Mouse (Mus musculus) heart, adult 11 months (tissue): ENCODE data around the gene Lrmda.

Experiments used
- DNase-seq: peaks from one replicate; pipeline ENCODE4 v3.0.0; 2022

The Lrmda gene

DNA sequence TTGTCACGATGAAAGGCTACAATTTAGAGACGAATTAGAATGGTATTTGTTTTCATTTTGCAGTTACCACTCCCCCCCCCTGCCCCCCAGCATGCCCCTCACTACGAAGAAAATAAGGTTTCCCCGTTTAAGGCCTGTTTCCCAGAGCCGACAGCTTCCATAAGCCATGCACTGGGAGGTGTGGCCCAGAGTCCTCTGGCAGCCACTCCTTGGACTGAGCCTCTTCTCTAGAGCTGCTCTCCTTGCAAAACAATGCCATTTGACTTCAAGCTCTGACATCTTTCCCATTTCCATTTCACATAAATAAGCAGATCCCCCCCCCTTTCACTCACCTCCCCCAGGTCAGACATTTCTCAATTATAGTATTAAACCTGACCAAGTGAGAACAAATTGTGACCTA, 654.1 kb downstream of the Lrmda start:
- DNase-seq, result peak; percentile 56

DNA sequence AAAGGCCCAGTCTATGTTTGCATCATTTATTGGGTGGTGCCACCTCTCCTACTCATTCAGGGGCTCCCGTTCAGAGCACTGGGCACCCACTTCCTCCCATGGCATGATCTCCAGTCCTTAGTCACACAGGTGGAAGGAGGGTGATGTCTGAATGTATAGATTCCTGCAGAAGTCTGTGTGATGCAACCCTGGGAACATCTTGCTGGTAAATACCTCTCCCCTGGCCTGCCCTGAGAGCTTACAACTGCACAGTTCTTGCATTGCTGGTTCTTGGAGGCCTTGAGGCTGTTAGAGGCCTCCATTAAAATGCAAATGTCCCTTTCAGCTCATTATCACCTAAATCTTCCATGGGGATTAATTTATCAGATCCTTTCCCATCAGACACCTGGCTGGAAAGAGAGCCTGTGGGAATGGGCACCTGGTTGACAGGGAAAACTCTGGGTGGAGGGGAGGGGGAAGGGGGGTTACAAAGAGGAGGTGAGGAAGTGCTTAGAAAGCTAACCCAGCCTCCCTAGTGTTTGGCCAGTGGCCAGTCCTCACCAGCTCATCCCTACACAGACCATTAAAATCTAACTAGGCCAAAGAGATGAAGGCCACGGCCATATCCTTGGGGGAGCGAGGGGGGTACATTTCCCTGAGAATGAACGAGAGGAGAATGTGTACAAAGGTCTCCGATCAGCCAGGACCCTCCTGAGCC, 659.6 kb downstream of the Lrmda start:
- DNase-seq, result peak; percentile 68

DNA sequence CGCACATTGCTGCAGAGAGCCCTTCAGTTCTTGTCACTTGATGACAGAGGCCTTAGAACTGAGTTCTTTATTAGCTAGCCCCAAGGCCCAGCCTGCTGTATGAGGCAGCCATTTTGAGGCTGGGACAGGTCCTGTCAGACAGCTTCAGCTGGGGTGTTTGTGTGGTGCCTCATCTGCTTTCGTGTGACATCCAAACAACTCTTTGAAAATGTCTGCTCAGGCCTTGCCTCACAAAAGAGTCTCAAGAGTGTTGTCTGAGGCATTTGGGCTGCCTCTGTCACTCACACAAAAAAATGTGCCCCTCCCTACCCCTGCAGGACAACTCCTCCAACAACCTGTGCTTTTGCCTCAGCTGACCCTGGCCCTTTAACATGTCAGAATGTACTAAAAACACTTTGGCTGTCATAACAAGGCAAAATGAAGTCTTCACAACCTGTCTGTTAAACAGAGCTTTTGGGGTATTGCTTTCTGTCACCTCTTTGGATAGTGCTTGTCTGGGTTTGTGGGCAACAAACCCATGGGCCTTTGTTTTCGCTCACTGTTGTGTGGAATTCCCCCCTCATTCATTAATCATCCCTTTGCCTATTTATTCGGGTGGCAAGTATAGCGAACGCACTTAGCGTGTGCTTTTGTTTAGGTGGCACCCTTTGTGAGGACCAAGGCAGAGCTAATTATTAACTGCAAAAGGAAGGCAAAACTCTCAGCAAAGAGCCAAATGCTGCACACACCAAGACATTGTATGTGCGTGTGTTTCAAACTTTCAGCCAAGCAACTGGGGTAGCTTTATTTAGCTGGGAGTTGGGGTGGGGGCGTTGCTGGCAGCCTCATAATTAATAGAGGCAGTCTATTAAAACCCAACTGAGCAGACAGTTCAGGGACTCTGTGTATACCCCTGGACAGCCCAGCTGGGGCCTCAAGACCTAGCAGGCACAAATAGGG, 660.5 kb downstream of the Lrmda start:
- DNase-seq, result peak; percentile 80

DNA sequence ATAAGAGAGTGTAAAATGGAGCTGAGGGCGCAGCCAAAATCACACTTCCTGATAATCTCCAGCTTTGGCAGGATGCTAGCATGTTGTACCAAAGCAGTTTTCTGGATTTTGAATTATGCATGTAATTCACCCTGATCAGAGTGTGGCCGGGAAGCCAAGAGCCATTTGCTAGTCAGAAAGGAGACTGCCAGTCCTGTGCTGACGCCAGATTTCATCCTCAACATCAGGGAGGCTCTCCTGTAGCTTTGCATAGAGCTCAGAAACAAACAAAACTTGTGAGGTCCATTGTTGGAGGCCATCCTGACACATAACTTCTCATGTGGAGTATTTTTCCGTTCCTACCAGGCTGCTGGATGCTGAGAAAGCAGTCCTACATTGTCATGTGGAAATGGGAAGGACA, 667.4 kb downstream of the Lrmda start:
- peak; percentile 90 for DNase-seq

DNA sequence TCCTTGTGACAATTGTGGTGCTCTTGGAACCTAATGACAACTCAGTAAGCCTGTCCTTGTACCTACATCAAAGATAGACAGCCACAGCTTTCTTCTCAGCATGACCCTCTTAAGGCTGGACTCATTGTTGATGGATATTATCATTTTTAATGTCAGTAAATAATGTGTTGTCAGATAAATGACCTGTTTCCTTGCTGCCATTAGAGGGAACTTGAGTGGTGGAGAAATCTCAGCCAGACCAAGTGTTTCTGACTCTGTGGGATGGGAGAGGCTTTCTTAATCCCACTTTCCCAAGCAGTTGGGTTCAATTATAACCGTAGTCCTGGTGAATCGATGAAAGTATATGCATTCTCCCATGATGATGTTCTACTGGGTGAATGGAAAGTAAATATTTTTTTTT, 668.9 kb downstream of the Lrmda start:
- DNase-seq, result no peak

DNA sequence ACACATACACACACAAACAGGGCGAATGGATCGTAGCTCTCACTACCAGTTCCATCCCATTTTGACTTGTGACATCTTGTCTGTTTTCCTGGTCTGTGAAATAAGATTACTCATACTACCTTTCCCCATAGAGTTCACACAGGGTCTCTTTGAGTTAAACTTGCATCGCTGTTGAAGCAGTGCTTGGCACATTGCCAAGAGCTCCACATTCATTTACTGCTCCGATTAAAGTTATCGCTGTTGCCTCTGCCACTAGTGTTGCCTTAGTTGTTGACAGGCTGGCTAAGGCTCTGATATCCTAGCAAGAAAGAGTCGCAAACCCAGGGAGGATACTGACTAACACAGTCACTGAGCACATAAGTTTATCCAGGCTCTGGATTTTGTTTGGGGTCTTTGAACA, 675.9 kb downstream of the Lrmda start:
- DNase-seq, result no peak

DNA sequence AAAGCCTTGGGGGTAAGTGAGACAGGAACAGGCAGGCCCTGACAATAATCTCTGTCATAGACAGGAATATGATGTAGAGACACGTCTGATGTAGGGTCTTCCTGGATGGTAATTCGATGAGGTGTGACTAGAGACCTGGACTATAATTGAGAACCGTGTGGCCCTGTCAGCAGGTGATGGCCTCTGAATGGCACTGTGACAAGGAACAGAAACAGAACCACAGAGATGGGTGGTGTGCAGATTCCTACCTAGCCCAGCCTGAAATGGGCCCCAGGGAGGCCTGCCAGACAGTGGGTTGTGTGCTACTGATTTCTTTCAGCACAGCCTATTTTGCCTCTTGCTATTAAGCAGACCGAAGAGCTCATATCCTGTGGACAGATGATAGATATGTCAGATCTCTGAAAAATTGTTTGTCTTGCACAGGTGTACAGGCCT, 676.4 kb downstream of the Lrmda start:
- peak; percentile 75 for DNase-seq

DNA sequence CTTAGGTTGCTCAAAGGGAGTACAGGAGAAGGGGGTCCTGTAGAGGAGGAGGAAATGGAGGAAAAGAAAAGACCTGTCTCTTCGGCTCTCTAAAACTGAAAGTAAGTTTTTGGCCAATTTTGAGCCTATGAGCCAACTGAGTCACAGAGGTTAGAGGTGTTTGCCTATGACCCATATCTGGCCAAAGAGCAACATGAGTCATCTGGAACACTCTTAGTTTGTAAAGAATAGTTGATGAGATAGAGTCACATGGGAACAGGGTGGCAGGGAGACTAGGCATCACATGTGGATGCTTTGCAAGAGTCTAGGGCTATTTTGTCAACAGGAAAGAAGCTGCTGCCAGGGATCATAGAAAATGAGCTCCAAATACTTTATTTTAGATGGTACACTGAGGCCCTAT, 680.7 kb downstream of the Lrmda start:
- DNase-seq, result peak; percentile 14

DNA sequence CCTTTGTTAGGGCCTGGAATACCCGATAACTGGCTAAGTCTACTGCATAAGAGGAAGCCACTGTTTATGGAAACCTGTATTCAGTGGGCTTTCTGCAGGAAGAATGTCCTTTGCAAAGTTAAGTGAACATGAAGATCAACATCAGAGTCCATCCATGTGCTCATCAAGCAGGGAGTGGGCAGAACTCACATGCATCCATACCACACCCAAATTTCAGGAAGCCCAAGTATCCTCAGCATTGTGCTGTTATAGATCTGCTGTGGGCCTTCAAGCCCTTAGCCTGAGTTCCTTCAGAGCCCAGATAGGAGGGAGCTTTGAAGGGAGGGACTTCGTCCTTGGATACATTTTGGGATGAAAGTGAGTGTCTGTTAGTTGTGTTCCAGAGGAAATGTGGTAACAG, 681.2 kb downstream of the Lrmda start:
- peak; percentile 77 for DNase-seq

DNA sequence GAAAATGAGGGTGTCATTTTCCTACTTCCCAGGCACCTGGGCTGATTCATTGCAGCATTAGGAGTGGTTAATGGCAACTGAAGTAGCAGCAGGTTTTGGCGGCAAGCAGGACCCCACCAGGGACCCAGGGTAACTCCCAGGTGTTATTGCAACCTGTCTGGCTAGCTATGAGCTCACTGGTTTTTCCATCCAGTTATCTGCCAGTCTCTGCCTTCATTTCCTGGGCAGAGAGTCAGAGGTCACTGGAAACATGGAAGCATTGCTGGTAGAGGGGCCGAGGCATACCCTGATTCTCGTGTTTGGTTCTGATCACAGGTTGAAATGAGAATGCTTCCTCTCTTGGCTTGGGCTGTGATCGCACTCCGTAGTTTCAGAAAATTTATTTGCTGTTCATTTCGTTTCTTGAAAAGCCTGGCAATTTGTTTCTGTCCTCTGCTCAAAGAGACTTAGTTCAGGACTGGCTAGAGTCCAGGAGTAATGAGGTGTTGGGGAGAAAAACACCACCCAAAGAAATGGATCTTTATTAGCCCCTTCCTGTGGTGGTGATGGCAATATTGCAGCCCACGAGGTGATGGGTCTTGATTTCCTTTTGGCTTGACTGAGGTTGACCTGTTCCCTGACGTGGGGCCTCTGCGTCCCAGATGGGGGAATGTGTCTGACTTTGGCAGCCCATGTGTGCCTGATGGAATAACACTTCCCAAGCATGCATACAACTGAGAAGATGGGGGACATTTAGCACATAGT, 688.6 kb downstream of the Lrmda start:
- peak; percentile 50 for DNase-seq

DNA sequence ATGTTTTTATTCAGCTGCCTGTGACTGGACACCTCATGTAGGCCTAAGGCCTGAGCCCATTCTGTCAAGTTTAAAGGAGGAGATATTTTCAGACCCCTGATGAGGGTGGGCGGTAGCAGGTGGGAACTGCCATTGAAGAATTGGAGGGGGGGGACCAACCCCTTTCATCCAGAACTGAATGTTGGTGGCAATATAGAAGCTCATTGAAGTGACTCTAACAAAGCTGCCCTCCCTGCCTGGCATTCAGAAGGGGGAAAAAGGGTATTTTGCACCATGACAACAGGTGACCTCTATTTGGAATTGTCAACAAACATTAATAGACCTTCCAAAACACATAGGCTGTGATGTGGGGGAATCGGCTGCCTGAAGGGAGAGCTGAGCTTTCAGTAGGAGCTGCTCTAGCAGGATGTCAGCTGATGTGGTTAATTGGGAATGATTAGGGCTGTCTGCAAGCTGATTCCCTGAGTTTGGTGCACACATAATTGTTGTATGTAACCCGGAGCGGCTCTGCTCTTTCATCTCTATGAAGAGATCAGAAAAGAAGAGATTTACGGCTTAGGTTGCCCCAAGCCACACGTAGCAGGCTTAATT, 690.7 kb downstream of the Lrmda start:
- peak; percentile 46 for DNase-seq

DNA sequence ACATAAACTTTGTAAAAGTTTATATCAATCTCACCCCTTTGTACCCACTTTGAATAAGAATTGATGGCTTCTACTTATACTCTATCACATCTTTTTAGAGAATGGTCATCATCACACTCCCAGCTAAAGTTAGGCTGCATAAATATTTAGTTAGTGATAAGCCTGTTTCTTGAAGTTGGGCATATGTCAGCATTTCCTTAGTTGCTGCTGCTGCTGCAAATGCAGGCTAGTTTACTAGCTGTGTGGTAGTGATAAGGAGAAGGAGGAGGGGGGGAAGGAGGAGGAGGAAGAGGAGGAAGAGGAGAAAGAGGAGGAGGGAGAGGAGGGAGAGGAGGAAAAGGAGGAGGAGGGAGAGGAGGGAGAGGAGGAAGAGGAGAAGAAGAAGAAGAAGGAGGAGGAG, 692.9 kb downstream of the Lrmda start:
- DNase-seq, result no peak

DNA sequence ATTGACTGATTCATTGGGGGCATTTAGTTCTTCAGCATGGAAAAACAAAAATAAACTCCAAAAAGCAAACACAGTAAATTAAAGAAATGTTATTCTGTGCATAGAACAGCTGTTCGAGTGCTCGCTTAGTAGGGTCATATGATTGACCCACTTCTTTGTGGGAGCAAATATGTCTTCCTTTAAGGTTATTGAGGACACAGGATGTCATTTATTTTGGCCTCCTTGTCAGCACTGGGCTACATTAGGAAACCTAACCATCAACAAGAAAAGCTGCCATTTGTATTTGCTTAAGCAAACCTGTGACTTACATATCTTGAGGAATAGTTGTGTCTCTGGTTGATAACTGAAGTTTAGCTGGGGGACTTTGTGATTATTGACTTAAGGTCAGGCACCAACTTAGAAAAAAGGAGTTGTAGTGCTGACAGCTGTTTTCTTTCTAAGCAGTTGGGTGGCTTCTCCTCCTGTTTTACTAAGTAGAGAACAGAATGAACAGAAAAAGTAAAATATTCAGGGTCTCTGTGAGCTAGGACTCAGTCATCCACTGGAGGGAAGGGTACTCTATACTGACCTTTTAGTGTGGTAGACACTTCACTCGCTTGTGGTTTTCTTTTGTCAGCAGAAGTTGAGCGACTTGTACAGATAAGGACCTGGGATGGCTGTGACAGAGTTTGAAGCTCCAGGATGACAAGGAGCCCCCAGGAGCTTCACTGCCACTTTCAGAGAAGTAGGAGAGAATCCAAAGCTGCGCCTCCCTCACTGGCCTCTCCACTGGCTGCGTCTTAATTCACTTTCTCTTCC, 696.3 kb downstream of the Lrmda start:
- peak; percentile 25 for DNase-seq

DNA sequence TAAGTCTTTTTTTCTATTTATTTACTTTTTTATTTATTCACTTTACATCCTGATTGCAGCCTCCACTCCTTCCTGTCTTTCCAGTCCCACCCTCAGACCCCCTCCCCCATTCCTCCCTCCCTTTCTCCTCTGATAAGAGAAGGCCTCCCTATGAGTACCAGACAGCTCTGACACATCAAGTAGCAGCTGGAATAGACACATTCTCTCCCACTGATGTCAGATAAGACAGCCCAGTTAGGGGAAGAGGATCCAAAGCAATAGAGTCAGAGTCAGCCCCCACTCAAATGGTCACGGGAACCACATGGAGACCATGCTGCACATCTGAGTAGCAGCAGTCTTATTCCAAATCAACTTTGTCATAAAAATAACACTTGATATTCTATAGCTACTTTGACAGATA, 700.5 kb downstream of the Lrmda start:
- DNase-seq, result peak; percentile 17

DNA sequence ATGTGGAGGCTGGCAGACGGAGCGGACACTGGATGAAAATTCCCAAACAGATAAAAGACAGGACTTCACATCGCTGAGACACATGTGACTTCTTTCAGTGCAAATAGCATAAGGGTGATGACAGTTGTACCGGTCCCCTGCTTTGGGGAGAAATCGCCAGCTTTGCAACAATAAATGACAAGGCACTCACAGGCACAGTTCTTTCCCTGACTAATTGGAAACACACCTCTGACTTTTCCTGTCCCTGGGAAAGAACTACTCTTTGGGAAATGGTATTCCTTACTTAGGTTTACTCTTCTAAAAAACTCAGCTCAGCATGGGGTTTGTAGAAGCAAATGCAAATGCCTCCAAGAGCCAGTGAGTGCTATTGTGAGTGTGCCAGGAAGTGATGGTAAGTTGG, 702.3 kb downstream of the Lrmda start:
- no peak for DNase-seq

DNA sequence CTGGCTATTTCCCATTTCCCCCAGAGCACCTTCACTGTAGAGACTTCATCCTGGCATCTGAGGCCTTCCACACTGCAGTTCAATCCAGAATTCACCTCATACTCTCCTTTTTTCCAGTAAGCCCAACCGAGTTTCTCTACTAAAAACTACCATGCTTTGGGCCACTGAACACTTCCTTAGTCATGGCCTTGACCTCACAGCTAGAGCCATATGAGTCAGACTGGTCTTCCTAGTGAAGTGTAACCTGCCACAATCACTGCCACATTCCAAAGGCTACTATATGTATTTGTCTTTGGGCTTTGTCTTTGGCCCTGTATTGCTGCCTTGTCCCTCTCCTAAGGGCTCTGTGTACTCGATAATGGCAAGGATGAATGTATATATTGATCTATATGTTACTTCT, 708.0 kb downstream of the Lrmda start:
- DNase-seq, result no peak

DNA sequence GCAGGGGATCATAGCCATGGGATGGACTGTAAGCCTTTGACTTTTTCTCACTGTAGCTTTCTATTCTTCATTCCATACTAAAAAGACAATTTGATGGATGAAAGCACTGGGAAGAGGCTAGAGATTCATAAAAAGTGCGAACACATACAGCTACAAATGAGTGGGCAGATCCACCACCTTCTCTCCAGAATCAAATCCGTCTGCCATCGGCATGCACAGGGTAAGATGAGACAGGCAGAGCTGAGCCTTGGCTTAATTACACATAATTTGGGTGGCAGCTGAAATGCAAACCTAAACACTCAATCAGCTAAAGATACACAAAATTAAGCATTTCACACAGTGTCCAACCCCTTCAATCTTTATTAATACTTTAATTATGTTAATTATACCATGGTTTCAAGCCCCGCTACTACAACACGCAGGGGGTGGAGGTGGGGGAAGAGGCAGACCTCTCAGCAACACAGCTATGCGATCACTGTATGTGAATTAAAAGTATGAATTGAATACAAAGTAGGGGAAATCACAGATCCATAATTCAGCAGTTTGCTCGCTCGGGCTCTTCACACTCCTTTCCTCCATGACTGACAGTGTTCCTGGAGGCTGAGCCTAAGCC, 709.2 kb downstream of the Lrmda start:
- no peak for DNase-seq

DNA sequence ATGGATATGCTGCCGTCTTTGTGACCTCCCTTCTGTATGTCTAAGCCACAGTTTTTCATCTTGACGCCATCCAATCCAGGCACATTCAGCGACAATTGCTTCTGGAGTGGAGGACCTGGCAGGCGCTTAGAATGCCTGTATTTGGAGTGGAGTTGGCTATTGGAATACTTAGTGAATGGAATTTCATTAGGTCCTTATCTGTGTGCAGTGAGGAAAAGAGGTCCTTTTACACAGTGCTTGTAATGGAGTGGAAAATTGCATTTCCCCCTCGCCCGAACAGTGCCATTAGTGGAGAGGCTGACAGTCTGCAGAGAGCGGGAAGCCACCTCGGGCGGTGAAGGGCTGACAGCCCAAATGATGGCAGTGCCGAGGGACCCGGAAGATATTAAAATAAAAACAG, 719.1 kb downstream of the Lrmda start:
- no peak for DNase-seq

DNA sequence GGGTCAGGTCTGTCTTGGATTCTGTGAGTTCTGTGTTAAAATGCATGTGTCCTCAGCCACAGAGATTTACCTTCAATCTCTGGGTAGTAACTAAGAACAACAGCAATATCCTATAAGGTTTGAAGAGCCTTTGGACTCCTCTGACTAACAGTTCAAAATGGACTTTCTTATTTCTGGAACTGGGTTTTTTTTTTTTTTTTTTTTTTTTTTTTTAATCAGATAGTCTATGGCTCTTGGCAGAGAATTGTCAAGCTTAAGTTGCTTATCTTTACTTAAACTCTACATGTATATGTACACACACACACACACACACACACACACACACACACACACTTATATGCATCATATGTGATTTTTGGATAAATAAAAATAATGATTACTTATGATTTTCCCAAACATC, 723.0 kb downstream of the Lrmda start:
- no peak for DNase-seq

DNA sequence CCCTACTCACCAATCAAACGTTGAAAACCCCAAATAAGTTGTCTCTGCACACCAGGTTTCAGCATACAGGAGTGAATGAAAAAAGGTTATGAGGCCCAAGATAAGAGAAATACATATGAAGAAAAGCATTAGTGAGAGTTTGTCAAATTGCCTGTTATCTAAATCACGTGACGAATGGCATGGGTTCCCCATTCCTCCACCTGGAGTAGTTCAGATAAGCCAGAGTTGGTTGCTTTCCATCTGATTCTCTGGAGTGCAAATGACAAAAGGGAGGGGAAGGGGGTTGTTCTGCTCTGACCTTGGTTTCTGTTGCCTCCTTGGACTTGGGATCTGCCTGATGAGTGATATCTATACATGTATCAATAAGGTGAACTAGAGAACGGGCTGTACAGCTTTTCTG, 723.8 kb downstream of the Lrmda start:
- peak; percentile 60 for DNase-seq

DNA sequence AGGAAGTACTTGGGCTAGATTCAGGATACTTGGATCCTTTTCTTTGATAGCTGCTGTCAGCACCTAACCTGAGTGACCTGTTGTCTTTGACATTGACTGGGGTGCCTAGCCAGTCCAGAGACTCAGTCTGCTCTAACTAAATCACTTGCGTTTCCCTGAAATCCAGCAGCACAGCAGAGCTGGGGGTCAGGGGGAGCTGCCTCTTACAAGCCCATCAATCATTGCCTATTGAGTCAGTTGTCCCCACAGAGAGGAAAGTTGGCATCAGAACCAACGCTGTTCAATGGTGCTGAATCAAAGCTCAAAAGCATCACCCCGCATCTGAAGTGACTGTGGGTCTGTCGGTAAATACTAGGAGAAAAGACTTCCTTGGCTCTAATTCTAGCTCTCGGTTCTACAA, 725.2 kb downstream of the Lrmda start:
- DNase-seq, result peak; percentile 83
